Comparison of ENCODE assay signal across 23 mouse cellular contexts in the genomic region with DNA sequence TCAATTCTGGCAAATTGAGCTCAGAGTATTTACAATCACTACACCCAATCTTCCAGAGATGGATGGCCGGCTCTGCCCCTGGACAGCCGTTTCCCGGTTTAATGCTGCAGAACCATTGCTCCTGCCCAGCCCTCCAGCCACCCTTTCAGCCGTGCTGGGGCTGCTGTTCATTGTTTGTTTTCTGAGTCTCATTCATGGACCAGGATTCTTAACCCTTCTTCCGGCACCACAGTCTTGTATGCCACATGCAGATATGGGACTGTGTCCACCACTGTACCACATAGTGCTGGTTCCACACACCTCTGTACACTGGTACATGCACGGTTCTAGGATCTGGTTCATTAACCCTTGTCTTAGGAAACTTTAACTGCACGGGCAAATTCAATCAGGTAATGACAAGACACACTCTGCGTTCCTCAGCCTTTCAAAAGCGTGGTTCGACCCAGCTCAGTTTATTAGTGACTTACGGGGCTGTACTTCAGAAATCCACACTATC.
"Had no signal": no experiment of that assay in that cellular context is flagged by ENCODE, and none has a peak within 500 bp of the region (broad histone marks: within the 10 kb centered on the region; RNA-seq: fewer than 3 reads in every experiment).

No protein-coding gene starts in this region.

- H3K27ac ChIP-seq: gastrocnemius, adult 2 months; heart, embryonic 10.5 days; hindbrain, embryonic 10.5 days; hindbrain, embryonic 12.5 days; hindbrain, embryonic 14.5 days; intestine, embryonic 15.5 days; layer of hippocampus, adult 2 months; limb, embryonic 13.5 days; limb, embryonic 15.5 days; liver, embryonic 12.5 days; liver, embryonic 14.5 days had no signal

- DNase-seq: gastrocnemius, adult 2 months; gastrocnemius, postnatal 10 days; gastrocnemius, postnatal 25 days; heart, adult 18-20 months; heart, postnatal 10 days; heart, postnatal 4 days; kidney, adult 18-20 months; kidney, postnatal 25 days; left cerebral cortex, postnatal 4 days had no signal

- H3K27me3 ChIP-seq: heart, embryonic 12.5 days; hindbrain, embryonic 12.5 days; intestine, embryonic 15.5 days; limb, embryonic 13.5 days; limb, embryonic 15.5 days; liver, embryonic 12.5 days had no signal

- H3K4me3 ChIP-seq: gastrocnemius, adult 2 months; heart, embryonic 10.5 days; heart, embryonic 12.5 days; hindbrain, embryonic 10.5 days; hindbrain, embryonic 12.5 days; intestine, embryonic 15.5 days; layer of hippocampus, adult 2 months; limb, embryonic 13.5 days; limb, embryonic 15.5 days; liver, embryonic 12.5 days had no signal

- ATAC-seq: forebrain, embryonic 16.5 days; hindbrain, embryonic 16.5 days; inflammation-experienced regulatory T-cells, adult 6 months; intestine, embryonic 15.5 days had no signal

- H3K36me3 ChIP-seq: heart, embryonic 10.5 days; heart, embryonic 12.5 days; hindbrain, embryonic 10.5 days; hindbrain, embryonic 12.5 days; intestine, embryonic 15.5 days; limb, embryonic 13.5 days; limb, embryonic 15.5 days; liver, embryonic 12.5 days had no signal

- H3K9me3 ChIP-seq: heart, embryonic 10.5 days; heart, embryonic 12.5 days; hindbrain, embryonic 10.5 days; hindbrain, embryonic 12.5 days; intestine, embryonic 15.5 days; limb, embryonic 13.5 days; limb, embryonic 15.5 days; liver, embryonic 12.5 days had no signal

- H3K4me2 ChIP-seq: heart, embryonic 12.5 days; hindbrain, embryonic 12.5 days; hindbrain, embryonic 14.5 days; intestine, embryonic 15.5 days; limb, embryonic 13.5 days; limb, embryonic 15.5 days; liver, embryonic 12.5 days had no signal

- H3K4me1 ChIP-seq: heart, embryonic 10.5 days; intestine, embryonic 15.5 days had no signal

- H3K9ac ChIP-seq: heart, embryonic 12.5 days; hindbrain, embryonic 12.5 days; hindbrain, embryonic 14.5 days; intestine, embryonic 15.5 days; limb, embryonic 13.5 days; limb, embryonic 15.5 days; liver, embryonic 12.5 days; liver, embryonic 14.5 days had no signal
